Mouse (Mus musculus) skeletal muscle tissue, adult 2 months (tissue): ENCODE results near the gene Syt16.

Experiments
- DNase-seq: peaks from one replicate; pipeline ENCODE4 v3.0.0-alpha.2; 2012; ENCODE audit warnings: low read depth, low spot score

Gene Syt16

GRCm38 (mm10) chr12:74219909-74220308 is 222.4 kb downstream of the Syt16 start:
- DNase-seq: no peak

GRCm38 (mm10) chr12:74220651-74221050 is 223.2 kb downstream of the Syt16 start:
- DNase-seq: no peak

GRCm38 (mm10) chr12:74230808-74231207 is 233.3 kb downstream of the Syt16 start:
- DNase-seq: no peak

- DNase-seq: no peak
Measured at GRCm38 (mm10) chr12:74232845-74233244, 235.4 kb downstream of the Syt16 start.

GRCm38 (mm10) chr12:74236191-74236590 is 238.7 kb downstream of the Syt16 start:
- DNase-seq: no peak

- no peak for DNase-seq
Measured at GRCm38 (mm10) chr12:74238056-74238455, 240.6 kb downstream of the Syt16 start.

GRCm38 (mm10) chr12:74238806-74239205 is 241.3 kb downstream of the Syt16 start:
- DNase-seq: no peak

- DNase-seq: no peak
Measured at GRCm38 (mm10) chr12:74264846-74265245, 267.4 kb downstream of the Syt16 start.

- DNase-seq: no peak
Measured at GRCm38 (mm10) chr12:74267049-74267448, 269.6 kb downstream of the Syt16 start.

- DNase-seq: no peak
Measured at GRCm38 (mm10) chr12:74268644-74269285, 271.3 kb downstream of the Syt16 start.

GRCm38 (mm10) chr12:74272545-74272944 is 275.1 kb downstream of the Syt16 start:
- no peak for DNase-seq

- DNase-seq: no peak
Measured at GRCm38 (mm10) chr12:74277265-74277664, 279.8 kb downstream of the Syt16 start.

GRCm38 (mm10) chr12:74281403-74281802 is 283.9 kb downstream of the Syt16 start:
- no peak for DNase-seq

- no peak for DNase-seq
Measured at GRCm38 (mm10) chr12:74282846-74283245, 285.4 kb downstream of the Syt16 start.

- peak; percentile 4 for DNase-seq
Measured at GRCm38 (mm10) chr12:74284020-74284684, 286.7 kb downstream of the Syt16 start.

GRCm38 (mm10) chr12:74284685-74285054 is 287.2 kb downstream of the Syt16 start:
- DNase-seq: no peak

- no peak for DNase-seq
Measured at GRCm38 (mm10) chr12:74290983-74291382, 293.5 kb downstream of the Syt16 start.

- DNase-seq: no peak
Measured at GRCm38 (mm10) chr12:74293624-74294023, 296.2 kb downstream of the Syt16 start.

- no peak for DNase-seq
Measured at GRCm38 (mm10) chr12:74296374-74296773, 298.9 kb downstream of the Syt16 start.

- DNase-seq: no peak
Measured at GRCm38 (mm10) chr12:74301559-74301958, 304.1 kb downstream of the Syt16 start.

GRCm38 (mm10) chr12:74303418-74304294 is 306.2 kb downstream of the Syt16 start:
- DNase-seq: no peak

GRCm38 (mm10) chr12:74312611-74313010 is 315.1 kb downstream of the Syt16 start:
- no peak for DNase-seq
